Mouse (Mus musculus): ENCODE measurements around the gene Dnajc15.

The Dnajc15 gene

DNA sequence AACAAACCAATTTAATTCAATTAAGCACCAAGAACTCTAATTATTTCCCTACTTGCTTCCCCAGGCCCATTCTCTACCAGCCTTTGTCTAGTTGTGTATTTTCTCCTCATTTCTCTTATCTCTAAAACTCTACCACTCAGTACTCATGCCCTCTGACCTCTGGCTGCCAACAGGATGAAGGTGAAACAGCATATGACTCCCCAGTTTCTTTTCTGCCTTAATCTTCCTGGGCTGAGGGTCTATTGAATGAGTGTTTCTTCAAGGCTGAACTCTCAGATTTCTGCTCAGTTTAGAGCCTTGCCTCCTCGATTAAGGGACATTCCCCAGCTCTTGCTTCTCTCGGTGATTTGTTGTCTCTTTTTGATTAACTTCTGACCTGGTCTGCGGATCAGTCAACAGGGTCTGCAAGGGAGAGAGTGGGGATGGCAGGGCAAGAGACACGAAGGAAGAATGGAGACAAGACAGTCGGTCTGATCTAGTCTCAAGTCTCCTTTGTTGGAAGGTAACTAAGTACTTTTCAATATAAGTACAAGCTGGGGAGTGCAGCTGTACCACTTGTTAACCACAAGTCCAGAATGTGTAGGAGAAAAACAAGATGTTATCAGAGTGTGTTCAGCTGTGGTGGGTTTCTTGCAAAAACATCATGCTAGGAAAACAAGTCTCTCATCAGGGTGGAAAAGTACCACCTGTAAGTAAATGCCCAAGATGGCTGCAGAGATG lies 13.9 kb downstream of the Dnajc15 start:
- DNase-seq (ENCODE audit: low read depth, low spot score), result no peak

GRCm38 (mm10) chr14:77859894-77860293 lies 15.0 kb downstream of the Dnajc15 start:
- DNase-seq (ENCODE audit: low read depth, low spot score), result no peak

- DNase-seq (ENCODE audit: low read depth, low spot score), result no peak
Observed at GRCm38 (mm10) chr14:77853951-77854350, 21.0 kb downstream of the Dnajc15 start.

- no peak for DNase-seq (ENCODE audit: low read depth, low spot score)
Observed at GRCm38 (mm10) chr14:77849852-77850251, 25.1 kb downstream of the Dnajc15 start.

DNA sequence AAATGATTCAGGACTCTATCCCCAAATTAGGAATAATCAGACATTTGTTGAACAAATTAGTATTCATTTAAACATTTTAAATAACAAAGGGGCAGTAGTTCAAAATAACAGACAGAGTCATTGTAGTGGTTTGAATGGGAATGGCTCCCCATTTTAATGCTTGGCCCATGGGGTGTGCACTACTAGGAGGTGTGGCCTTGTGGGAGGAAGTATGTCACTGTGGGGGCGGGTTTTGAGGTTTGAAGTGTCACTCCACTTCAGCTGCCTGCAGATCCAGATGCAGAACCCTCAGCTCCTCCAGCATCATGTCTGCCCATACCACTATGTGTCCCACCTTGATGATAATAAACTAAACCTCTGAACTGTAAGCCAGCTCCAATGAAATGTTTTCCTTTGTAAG lies 26.6 kb downstream of the Dnajc15 start:
- no peak for DNase-seq (ENCODE audit: low read depth, low spot score)

DNA sequence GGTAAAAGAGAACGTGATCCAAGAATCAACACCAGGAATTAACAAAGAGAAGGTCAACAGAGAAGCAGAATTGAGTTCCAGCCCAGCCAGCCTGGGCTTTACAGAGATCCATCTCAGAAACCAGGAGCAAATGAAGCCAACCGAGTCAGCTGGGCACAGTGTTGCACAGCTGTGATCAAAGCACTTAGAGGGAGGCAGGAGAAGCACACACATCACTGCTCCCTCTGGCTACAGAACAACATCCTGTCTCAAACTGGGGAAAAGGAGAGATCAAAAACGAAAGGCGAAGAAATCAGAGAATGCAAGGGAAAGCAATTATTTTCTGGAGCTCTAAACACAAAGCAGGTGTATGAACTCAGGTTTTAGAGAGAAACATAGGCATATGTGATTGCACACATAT lies 28.7 kb downstream of the Dnajc15 start:
- DNase-seq (ENCODE audit: low read depth, low spot score), result no peak

- DNase-seq (ENCODE audit: low read depth, low spot score), result no peak
Observed at GRCm38 (mm10) chr14:77845479-77845878, 29.4 kb downstream of the Dnajc15 start.

DNA sequence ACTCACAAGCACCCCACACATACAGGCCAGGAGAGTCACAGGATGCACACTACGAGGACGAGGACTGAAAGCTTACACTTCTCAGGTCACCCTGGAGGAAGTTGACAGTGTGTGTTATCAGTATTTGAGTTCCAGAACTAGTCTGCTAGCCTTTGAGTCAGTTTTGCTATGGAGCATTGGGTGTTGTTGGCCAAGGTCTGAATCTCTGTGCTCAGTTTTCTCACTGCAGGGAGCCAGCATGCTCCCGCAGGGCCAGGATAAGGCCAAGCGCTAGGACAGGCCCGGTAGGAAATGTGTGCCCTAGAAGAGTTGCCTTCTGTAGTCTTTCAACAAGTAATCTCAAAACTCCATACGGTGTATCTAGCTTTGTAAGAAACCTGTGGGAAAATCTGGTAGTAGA lies 34.4 kb downstream of the Dnajc15 start:
- DNase-seq (ENCODE audit: low read depth, low spot score), result no peak

DNA sequence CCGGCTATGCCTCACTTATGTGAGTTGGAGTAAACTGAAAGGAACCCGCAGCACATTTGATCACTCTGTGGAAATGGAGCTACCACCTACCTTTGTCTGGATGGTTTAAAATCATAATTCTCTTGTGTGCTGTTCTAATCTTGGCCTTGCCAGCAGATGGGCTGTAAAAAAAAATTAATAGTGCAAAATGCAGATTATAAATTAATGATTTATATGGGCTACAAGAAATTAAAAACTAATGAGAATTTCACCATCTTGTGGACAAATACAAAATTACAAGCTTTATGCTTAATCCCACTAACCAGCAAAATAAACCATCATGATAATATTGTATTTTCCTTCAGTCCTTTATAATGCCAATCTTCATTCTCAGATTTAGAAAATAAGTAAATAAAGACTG lies 34.8 kb downstream of the Dnajc15 start:
- no peak for DNase-seq (ENCODE audit: low read depth, low spot score)

DNA sequence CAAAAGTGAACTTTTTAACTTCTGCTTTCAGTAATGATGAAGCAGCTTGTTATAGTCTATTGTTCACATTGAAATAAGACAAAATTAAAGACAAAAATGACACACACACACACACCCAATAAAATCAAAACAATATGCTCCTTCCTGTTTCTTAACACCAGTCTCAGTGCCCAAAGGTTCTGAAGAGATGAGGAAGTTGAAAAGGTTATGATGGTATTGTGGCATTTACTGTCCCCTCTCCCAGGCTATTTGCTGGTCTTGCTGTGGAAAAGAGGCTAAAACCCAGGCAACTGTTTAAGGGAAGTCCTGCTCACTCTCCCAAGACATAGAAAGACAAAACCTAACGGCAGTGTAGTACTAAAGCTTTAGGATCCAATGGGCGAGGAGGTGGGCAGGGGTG lies 38.1 kb downstream of the Dnajc15 start:
- no peak for DNase-seq (ENCODE audit: low read depth, low spot score)

DNA sequence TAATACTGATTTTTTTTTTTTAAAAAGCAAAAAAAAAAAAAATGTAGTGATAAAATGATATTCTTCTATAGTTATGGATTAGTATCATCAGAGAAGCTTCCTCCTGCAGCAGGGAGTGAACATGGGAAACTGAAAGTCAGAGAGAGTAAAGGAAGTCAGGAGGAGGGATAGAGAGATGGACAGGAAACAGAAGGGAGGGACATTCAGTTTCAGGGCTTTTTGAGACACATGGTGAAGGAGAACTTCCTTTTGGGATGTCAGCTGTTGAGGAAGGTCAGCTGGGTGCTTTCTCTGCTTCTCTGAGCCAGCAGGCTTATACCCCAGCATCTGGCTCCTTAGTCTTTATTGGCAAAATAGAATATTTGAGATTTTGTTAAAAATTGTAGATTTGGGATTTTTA lies 42.6 kb downstream of the Dnajc15 start:
- DNase-seq (ENCODE audit: low read depth, low spot score), result no peak

GRCm38 (mm10) chr14:77831936-77832335 lies 43.0 kb downstream of the Dnajc15 start:
- DNase-seq (ENCODE audit: low read depth, low spot score), result no peak

DNA sequence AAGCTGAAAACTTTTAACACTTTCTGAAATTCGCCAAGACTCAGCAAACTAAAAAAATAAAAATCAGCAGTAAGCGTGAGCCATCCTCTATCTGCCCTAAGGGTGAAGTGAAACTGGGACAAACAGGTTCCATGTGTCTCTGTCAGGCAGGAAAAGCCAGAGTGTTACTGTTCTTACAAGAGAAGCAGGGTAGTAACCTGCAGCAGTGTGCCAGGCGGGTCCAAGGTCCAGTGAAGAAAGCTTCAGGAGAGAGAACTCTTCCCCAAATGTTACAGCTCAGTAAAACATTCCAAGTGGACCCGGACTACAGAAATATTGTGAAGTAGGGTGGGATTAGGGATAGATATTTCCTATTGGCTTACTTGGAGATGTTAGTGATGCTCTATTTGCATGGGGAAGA lies 45.3 kb downstream of the Dnajc15 start:
- no peak for DNase-seq (ENCODE audit: low read depth, low spot score)

DNA sequence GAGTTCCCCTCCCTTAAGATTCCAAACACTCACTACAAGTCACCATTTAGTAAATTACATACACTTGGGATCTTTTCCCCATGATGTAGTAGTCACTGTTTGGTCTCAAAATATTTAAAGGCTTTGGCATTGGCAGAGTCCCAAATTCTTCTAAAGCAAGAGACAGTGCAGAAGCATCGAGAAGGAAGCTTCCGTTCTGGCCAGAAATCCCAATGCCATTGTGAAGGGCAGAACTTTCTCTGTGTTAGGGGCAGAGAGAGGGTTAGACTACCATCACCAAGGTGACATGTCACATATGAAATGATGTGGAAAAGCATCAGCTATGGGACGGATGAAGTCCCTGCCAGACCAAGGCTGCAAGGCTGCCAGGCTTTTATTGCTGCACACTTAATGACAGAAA lies 49.0 kb downstream of the Dnajc15 start:
- no peak for DNase-seq (ENCODE audit: low read depth, low spot score)

- no peak for DNase-seq (ENCODE audit: low read depth, low spot score)
Observed at GRCm38 (mm10) chr14:77825121-77825520, 49.8 kb downstream of the Dnajc15 start.

GRCm38 (mm10) chr14:77819841-77820240 lies 55.1 kb downstream of the Dnajc15 start:
- no peak for DNase-seq (ENCODE audit: low read depth, low spot score)

DNA sequence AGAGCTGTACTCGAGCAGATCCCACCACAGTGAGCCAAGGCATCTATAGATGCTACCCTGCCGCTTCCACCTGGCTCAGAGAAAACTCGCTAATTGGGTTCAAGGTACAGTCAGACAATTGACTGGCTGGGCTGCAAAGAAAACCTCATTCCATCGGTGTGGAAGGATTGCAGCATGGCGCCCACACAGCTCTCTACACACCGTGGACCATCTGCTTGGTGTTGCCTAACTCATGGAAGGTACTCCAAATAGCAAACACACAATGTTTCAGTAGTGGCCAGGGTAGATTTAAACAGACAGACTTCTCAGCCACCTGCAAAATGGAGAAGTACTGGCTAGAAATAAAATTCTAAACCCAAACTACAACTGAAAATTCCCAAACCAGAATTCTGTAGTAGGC lies 57.4 kb downstream of the Dnajc15 start:
- DNase-seq (ENCODE audit: low read depth, low spot score), result no peak

DNA sequence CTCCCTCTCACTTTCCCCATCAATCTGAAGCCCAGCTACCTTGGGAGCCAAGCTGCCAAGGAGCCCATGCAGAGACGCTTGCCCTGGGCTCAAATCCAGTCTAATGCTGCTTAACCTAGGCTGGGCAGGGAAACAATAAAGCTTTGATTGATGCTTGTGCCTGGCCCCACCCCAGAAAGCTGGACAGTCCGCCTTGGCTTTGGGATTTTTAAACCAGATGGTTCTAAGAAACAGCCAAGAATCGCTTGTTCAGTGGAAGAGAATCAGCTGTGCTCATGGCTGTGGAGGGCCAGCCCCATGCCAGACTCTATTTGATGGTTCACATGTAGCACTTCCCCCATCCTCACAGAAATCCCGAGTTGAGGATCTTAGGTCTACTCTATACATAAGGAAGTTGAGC lies 60.0 kb downstream of the Dnajc15 start:
- no peak for DNase-seq (ENCODE audit: low read depth, low spot score)

DNA sequence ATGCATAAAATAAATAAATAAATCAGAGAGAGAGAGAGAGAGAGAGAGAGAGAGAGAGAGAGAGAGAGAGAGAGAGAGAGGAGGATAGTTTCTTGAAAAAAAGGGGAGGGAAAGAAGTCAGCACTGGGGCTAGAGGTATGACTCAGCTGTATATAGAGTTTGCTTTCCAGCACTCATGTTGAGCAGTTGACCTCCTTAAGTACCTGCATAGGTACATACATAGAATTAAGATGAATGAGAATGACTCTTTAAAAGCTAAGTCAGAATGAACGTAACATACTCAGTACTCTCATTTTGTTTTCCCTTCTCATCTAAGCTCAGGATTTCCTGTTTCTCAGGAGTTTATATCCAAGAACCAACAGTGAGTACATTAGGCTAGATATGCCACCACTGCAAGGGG lies 62.0 kb downstream of the Dnajc15 start:
- DNase-seq (ENCODE audit: low read depth, low spot score), result no peak

DNA sequence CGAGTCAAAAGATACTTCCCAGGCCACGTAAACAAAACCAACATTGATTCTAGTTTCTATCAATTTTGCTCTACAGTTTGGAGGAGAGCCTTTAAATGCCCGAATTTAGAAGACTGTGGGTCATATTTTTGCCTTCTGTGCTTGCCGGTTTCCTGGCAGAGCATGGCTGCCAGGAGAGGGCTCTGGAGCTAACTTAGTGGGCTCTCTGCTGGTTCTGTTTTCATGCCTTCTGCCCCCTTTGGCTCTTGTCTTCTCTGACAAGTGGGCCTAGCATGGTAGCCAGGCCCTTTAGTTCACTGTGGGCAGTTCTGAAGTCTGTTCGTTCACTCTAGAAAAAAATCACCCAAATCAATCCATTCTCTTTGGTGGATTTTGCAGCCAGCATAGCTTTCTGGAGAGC lies 63.5 kb downstream of the Dnajc15 start:
- DNase-seq (ENCODE audit: low read depth, low spot score), result no peak

DNA sequence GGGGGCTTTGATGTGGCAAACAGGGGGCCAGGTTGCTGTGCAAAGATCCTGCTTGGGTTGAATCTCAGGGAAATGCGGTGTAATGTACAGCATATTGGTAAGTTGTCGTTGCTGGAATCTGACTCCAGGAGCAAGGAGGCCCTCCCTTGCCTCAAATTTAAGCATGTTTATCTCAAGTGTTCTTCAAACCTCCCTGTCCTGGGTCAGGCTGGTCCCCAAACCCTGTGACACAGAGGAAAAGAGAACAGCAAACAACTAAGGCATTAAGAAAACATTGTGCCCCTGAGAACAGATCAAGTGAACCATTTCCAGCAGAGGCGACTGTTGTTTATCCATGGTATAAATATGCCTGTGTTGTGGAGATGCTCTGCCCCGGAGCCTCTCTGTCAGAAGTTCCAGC lies 67.1 kb downstream of the Dnajc15 start:
- DNase-seq (ENCODE audit: low read depth, low spot score), result no peak

DNA sequence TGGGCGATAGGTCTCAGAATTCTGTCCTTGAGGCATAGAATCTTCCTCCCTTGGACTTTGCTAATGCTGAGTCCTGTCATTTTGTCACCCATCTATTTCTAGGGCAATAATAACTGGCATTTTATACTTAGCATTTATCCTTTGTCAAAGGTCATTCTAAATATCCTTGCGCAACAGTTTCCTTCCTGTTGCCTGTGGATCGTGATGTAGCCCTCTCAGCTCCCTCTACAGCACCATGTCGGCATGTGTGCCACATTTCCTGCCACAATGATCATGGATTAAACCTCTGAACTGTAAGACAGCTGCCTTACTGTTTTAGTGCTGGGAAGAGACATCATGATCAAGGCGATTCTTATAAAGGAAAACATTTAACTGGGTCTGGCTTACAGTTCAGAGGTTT lies 68.6 kb downstream of the Dnajc15 start:
- no peak for DNase-seq (ENCODE audit: low read depth, low spot score)

- no peak for DNase-seq (ENCODE audit: low read depth, low spot score)
Observed at GRCm38 (mm10) chr14:77802268-77802630, 72.7 kb downstream of the Dnajc15 start.

DNA sequence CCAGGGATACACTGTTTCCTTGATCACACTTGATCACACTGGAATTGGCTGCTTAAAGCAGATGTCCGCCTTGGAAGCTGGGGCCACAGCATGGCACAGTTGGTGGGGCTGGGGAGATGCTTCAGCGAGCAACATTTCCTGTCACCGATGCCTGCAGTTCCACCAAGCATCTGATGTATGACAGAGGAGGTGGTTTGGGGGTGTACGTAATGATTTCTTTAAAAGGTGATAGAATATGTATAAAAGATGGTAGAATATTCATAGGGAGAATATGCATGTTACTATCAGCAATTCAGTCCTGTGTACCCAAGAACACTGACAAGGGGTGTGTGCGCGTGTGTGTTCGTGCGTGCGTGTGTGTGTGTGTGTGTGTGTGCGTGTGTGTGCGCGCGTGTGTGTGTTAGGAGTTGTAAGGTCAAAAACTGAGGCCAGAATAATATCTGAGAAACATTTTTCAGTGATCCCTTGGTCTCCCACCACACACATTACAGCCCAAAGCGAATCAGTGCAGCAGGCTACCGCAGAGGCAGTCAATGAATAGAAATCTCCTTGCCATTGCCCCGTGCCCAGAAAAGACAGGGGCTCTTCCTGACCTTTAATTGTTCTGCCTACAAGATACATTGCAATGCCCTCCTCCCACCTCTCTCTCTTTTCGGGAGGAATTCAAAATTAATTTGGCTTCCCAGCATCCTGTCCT lies 73.2 kb downstream of the Dnajc15 start:
- DNase-seq (ENCODE audit: low read depth, low spot score), result no peak

All from retina, postnatal 7 days (tissue).